Mouse (Mus musculus) embryonic facial prominence, embryonic 11.5 days (tissue): ENCODE measurements around the gene Ushbp1. TPM values are rescaled to one million over a fixed set of nuclear protein-coding genes. Genes with fewer than 3 reads are reported as not detected.
"Not testable (repeated sequence)": the region's sequence is repeated elsewhere in the genome, so short reads cannot be mapped to it uniquely, and the experiment has no call there.

Experiments
- ATAC-seq: fragments of 200-750 bp; cut with Nextera tagmentation; replicated peaks from 2 replicates; pipeline ENCODE4 v1.8.0; 2017; ENCODE audit warnings: low read depth; ENCODE audit not compliant: insufficient number of reproducible peaks, low FRiP score, low TSS enrichment
- DNase-seq: peaks from one replicate; pipeline ENCODE4 v3.0.0-alpha.2; 2015; ENCODE audit warnings: low spot score
- H3K27ac ChIP-seq: fragments of 300-500 bp; sonication (generic); replicated peaks from 2 replicates; pipeline ENCODE4 v1.5.1; 2014; ENCODE audit warnings: mild to moderate bottlenecking, low read depth, low read length, control low read depth
- H3K27me3 ChIP-seq: fragments of 300-500 bp; sonication (generic); 2 replicates; pipeline ENCODE4 v1.6.1; 2014; ENCODE audit warnings: mild to moderate bottlenecking, low read length, moderate library complexity, mixed read lengths; ENCODE audit not compliant: control insufficient read depth, insufficient read depth
- H3K36me3 ChIP-seq: fragments of 300-500 bp; sonication (generic); replicated peaks from 2 replicates; pipeline ENCODE4 v1.6.1; 2014; ENCODE audit warnings: low read depth, mild to moderate bottlenecking, low read length, moderate library complexity, mixed read lengths; ENCODE audit not compliant: control insufficient read depth, insufficient read depth
- H3K4me1 ChIP-seq: fragments of 300-500 bp; sonication (generic); 2 replicates; pipeline ENCODE4 v1.6.1; 2014; ENCODE audit warnings: low read length, mixed read lengths; ENCODE audit not compliant: control insufficient read depth, insufficient read depth
- H3K4me2 ChIP-seq: fragments of 300-500 bp; sonication (generic); 2 replicates; pipeline ENCODE4 v1.6.1; 2014; ENCODE audit warnings: low read depth, mild to moderate bottlenecking, control low read depth, low read length, moderate library complexity
- H3K4me3 ChIP-seq: fragments of 300-500 bp; sonication (generic); 2 replicates; pipeline ENCODE4 v1.5.1; 2014; ENCODE audit warnings: low read depth, low read length, control low read depth
- H3K9ac ChIP-seq: fragments of 300-500 bp; sonication (generic); replicated peaks from 2 replicates; pipeline ENCODE4 v1.6.1; 2014; ENCODE audit warnings: mild to moderate bottlenecking, control low read depth, low read length
- H3K9me3 ChIP-seq: fragments of 300-500 bp; sonication (generic); replicated peaks from 2 replicates; pipeline ENCODE4 v1.6.1; 2016; ENCODE audit warnings: mild to moderate bottlenecking, low read length, inconsistent platforms, mixed read lengths; ENCODE audit not compliant: control insufficient read depth
- WGBS: fragments of 180-500 bp; shearing (Covaris S2); extraction: QIAGEN DNeasy Blood & Tissue Kit; methylation state at CpG from one replicate; pipeline ENCODE4 v1.1.7; 2014; 5-methylcytosine and 5-hydroxymethylcytosine counted together
- polyA plus RNA-seq: library from polyadenylated mRNA; unstranded; fragments of >200 nt; fragmentation: Nextera tagmentation; extraction: Ambion mirVana; gene quantifications from 2 replicates; pipeline ENCODE4 v1.2.1, GENCODE M21; 2014

Gene Ushbp1
- polyA plus RNA-seq, 1 experiment from 2014 or later, result 2.9 TPM

- no peaks in the 10 kb centered on the region; the same call in none of the 2 replicates for H3K36me3 ChIP-seq
- H3K27ac ChIP-seq, result no peak overlapping the region
- DNase-seq (no peak), ATAC-seq (no peak)
- no peak overlapping the region for H3K4me3 ChIP-seq
- 81% methylated on average over 3 of the region's 3 CpGs for WGBS
- H3K27me3 ChIP-seq, result no peaks in the 10 kb centered on the region
- no peaks in the 10 kb centered on the region for H3K9me3 ChIP-seq
- no peaks in the 10 kb centered on the region for H3K4me1 ChIP-seq
- H3K4me2 ChIP-seq, result no peak overlapping the region
- no peak overlapping the region for H3K9ac ChIP-seq
These were observed 37.6 kb downstream of the Ushbp1 start for GRCm38 (mm10) chr8:71358026-71358425.

DNA sequence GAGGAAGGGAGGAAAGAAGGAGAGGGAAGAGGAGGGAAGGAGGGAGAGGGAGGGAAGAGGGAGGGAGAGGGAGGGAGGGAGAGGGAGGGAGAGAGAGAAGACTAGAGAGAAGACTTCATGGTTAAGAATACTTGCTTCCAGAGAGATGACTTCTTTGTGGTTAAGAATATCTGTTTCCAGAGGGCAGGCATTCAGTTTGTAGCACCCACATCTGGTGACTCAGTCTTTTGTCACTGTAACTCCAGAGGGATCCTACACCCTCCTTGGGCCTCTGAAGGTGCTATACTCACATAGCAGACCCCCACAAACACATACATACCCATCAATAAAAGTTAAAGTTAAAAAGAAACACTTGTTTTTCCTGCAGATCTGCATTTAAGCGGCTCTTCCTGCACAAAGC is 44.1 kb downstream of the Ushbp1 start:
- no peaks in the 10 kb centered on the region for H3K27me3 ChIP-seq
- H3K4me3 ChIP-seq, result no peak overlapping the region
- WGBS, result 93% methylated on average over 1 of the region's 1 CpGs
- H3K9ac ChIP-seq, result no peak overlapping the region
- H3K27ac ChIP-seq, result no peak overlapping the region
- DNase-seq, result no peak
- H3K9me3 ChIP-seq, result no peaks in the 10 kb centered on the region
- no peaks in the 10 kb centered on the region for H3K4me1 ChIP-seq
- no peaks in the 10 kb centered on the region; the same call in none of the 2 replicates for H3K36me3 ChIP-seq
- no peak for ATAC-seq
- H3K4me2 ChIP-seq, result no peak overlapping the region

DNA sequence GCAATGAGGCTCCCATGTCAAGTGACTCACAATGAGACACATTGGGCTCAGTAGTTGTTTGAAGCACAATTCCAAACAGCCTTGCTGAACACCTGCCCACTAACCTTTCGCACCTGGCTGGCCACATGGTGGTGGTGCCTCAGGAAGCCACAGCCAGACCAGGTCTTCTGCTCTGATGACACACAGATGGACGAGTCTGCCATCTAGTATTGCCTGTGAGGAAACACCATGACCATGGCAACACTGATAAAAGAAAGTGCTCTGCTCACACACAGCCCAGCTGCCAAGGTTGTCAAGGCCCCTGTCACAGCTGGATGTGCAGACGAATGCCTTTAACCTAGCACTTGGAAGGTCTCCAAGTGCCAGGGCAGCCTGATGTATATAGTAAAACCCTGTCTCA is 44.5 kb downstream of the Ushbp1 start:
- H3K4me1 ChIP-seq, result no peaks in the 10 kb centered on the region
- no peak for ATAC-seq

GRCm38 (mm10) chr8:71346581-71346980 is 49.0 kb downstream of the Ushbp1 start:
- ATAC-seq, result no peak
- no peaks in the 10 kb centered on the region for H3K9me3 ChIP-seq
- peaks cover 3% of the 10 kb centered on the region for H3K36me3 ChIP-seq

More for the DNA sequence above, 44.5 kb downstream of the Ushbp1 start:
- Histone ChIP-seq H3K27me3 (no peaks in the 10 kb centered on the region), H3K4me2 (no peak overlapping the region), H3K36me3 (no peaks in the 10 kb centered on the region; the same call in none of the 2 replicates), H3K9ac (no peak overlapping the region), H3K9me3 (no peaks in the 10 kb centered on the region), H3K27ac (no peak overlapping the region), H3K4me3 (no peak overlapping the region)
- no peak for DNase-seq
- WGBS, result 76% methylated on average over 3 of the region's 3 CpGs

DNA sequence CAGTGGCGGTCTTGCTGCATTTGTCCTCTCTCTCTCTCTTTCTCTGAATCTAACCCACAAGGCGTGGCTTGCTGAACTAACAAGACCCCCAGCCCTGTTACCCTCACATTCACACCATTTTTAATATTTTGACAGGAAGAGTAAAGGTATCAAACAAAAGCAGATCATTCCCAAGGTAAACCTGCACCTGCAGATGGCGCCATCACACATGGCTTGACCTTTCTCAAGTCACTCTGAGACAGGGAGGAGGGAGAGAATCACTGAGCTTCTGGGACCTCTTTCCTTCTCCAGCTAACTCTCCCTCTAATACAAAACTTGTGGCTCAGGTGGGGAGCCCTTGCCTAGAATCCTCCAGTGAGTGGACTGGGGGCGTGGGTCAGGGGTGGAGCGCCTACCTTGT is 55.0 kb downstream of the Ushbp1 start:
- H3K27me3 ChIP-seq, result no peaks in the 10 kb centered on the region
- H3K9me3 ChIP-seq, result no peaks in the 10 kb centered on the region
- no peak overlapping the region for H3K4me2 ChIP-seq
- DNase-seq (peak; percentile 55), ATAC-seq (no peak)
- no peak overlapping the region for H3K9ac ChIP-seq
- H3K4me3 ChIP-seq, result no peak overlapping the region
- no peak overlapping the region for H3K27ac ChIP-seq
- 78% methylated on average over 5 of the region's 5 CpGs for whole genome bisulfite sequencing
- H3K4me1 ChIP-seq, result no peaks in the 10 kb centered on the region
- H3K36me3 ChIP-seq, result peaks cover 3% of the 10 kb centered on the region

More at GRCm38 (mm10) chr8:71346581-71346980, 49.0 kb downstream of the Ushbp1 start:
- WGBS, result 83% methylated on average over 1 of the region's 1 CpGs
- no peak overlapping the region for H3K4me2 ChIP-seq
- H3K9ac ChIP-seq, result no peak overlapping the region
- DNase-seq, result no peak
- H3K4me1 ChIP-seq, result no peaks in the 10 kb centered on the region
- H3K4me3 ChIP-seq, result no peak overlapping the region
- H3K27me3 ChIP-seq, result no peaks in the 10 kb centered on the region
- no peak overlapping the region for H3K27ac ChIP-seq

DNA sequence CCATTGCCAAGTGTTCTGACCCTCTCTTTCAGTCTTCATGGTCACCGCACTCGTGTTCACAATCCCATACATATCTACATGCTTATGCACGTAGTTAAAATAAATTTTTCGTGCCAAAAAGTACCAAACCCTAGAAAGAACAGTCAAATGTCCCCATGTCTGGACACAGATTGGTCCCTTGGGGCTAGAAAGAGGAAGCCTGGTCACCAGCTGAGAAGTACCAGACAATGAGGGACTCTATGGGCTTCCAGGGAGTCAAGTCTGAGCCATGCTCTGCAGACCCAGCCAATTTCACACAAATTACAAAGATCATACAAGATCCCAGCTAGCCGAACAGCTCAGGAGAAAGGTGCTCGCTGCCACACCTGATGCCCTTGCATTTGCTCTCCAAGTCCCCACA is 57.8 kb downstream of the Ushbp1 start:
- 86% methylated on average over 6 of the region's 6 CpGs for WGBS
- not testable (repeated sequence) for H3K4me3 ChIP-seq, H3K4me1 ChIP-seq, H3K9ac ChIP-seq, DNase-seq, ATAC-seq, H3K36me3 ChIP-seq, H3K4me2 ChIP-seq, H3K9me3 ChIP-seq, H3K27me3 ChIP-seq, H3K27ac ChIP-seq

Other genes starting within 250 kb of the Ushbp1 start
- gene Myo9b, start 123.1 kb downstream of the Ushbp1 start, polyA plus RNA-seq, result 15.1 and 17.5 TPM in 2 replicates
- 62.1 and 64.4 TPM in 2 replicates for gene Haus8, start 122.9 kb downstream of the Ushbp1 start, polyA plus RNA-seq
- gene Use1, start 29.0 kb downstream of the Ushbp1 start, polyA plus RNA-seq, result 78.0 and 81.0 TPM in 2 replicates
- gene Ocel1, start 24.5 kb downstream of the Ushbp1 start, polyA plus RNA-seq, result 2.1 and 2.2 TPM in 2 replicates
- 53.7 and 62.5 TPM in 2 replicates for gene Nr2f6, start 13.8 kb downstream of the Ushbp1 start, polyA plus RNA-seq
- gene Babam1, start 1.1 kb upstream of the Ushbp1 start, polyA plus RNA-seq, result 93.6 and 111 TPM in 2 replicates
- 9.0 and 13.0 TPM in 2 replicates for gene Ankle1, start 10.2 kb upstream of the Ushbp1 start, polyA plus RNA-seq
- gene Abhd8, start 67.9 kb upstream of the Ushbp1 start, polyA plus RNA-seq, result 30.1 and 37.4 TPM in 2 replicates
- gene Mrpl34, start 69.2 kb upstream of the Ushbp1 start, polyA plus RNA-seq, result 180 and 185 TPM in 2 replicates
- 105 and 115 TPM in 2 replicates for gene Dda1, start 73.4 kb upstream of the Ushbp1 start, polyA plus RNA-seq
- gene Ano8, start 90.2 kb upstream of the Ushbp1 start, polyA plus RNA-seq, result 3.1 and 3.2 TPM in 2 replicates
- gene Gtpbp3, start 92.3 kb upstream of the Ushbp1 start, polyA plus RNA-seq, result 4.8 and 5.4 TPM in 2 replicates
- gene Plvap, start 116.0 kb upstream of the Ushbp1 start, polyA plus RNA-seq, result 48.8 and 50.3 TPM in 2 replicates
- gene Ccdc194, start 129.9 kb upstream of the Ushbp1 start, polyA plus RNA-seq, result 0.15 and 0.31 TPM in 2 replicates
- 3.5 and 4.3 TPM in 2 replicates for gene Bst2, start 141.7 kb upstream of the Ushbp1 start, polyA plus RNA-seq
- gene Mvb12a, start 147.1 kb upstream of the Ushbp1 start, polyA plus RNA-seq, result 53.4 and 62.2 TPM in 2 replicates
- 0.13 and 0.31 TPM in 2 replicates for gene Tmem221, start 163.1 kb upstream of the Ushbp1 start, polyA plus RNA-seq
- 0.17 TPM in 1 of 2 replicates, not detected in the other for gene Nxnl1, start 170.8 kb upstream of the Ushbp1 start, polyA plus RNA-seq
- gene Slc27a1, start 173.1 kb upstream of the Ushbp1 start, polyA plus RNA-seq, result 11.2 and 14.4 TPM in 2 replicates
- 231 and 237 TPM in 2 replicates for gene Pgls, start 196.4 kb upstream of the Ushbp1 start, polyA plus RNA-seq
- 2.6 and 2.7 TPM in 2 replicates for gene Fam129c, start 201.8 kb upstream of the Ushbp1 start, polyA plus RNA-seq
- gene Colgalt1, start 215.2 kb upstream of the Ushbp1 start, polyA plus RNA-seq, result 45.2 and 48.2 TPM in 2 replicates